Mouse (Mus musculus): ENCODE results near the gene Cpa2.

Gene Cpa2
- long read RNA-seq, experiment 1, partial matches to known transcripts, result 1 of 1 reads
- long read RNA-seq, experiment 1, other reads (novel, unspliced or antisense), result 0 of 1 reads
- long read RNA-seq, experiment 2, partial matches to known transcripts, result 0 of 2 reads
- long read RNA-seq, experiment 2, other reads (novel, unspliced or antisense), result 2 of 2 reads

GRCm38 (mm10) chr6:30541009-30541799, at the start of gene Cpa2:
Cpa2 (plus strand) TSS chr6:30541582.
- intact Hi-C loops (cut with DNase I), result no loop called here

GRCm38 (mm10) chr6:30499049-30499448, 42.3 kb upstream of the Cpa2 start:
- intact Hi-C loops (cut with DNase I), result no loop called here

GRCm38 (mm10) chr6:30508824-30509223, 32.6 kb upstream of the Cpa2 start:
- intact Hi-C loops (cut with DNase I), result no loop called here

GRCm38 (mm10) chr6:30509265-30510239, 31.8 kb upstream of the Cpa2 start, which contains the start of the genes Tmem209 and Ssmem1:
Tmem209 (minus strand) TSS chr6:30509783.
Ssmem1 (plus strand) TSS chr6:30509849.
- intact Hi-C loops (cut with DNase I), result no loop called here

- intact Hi-C loops (cut with DNase I), result no loop called here
Observed at GRCm38 (mm10) chr6:30510291-30510690, 31.1 kb upstream of the Cpa2 start.

- intact Hi-C loops (cut with DNase I), result no loop called here
Observed at GRCm38 (mm10) chr6:30514242-30514641, 27.1 kb upstream of the Cpa2 start.

- intact Hi-C loops (cut with DNase I), result no loop called here
Observed at GRCm38 (mm10) chr6:30520400-30520799, 21.0 kb upstream of the Cpa2 start.

- intact Hi-C loops (cut with DNase I), result no loop called here
Observed at GRCm38 (mm10) chr6:30525456-30526332, 15.7 kb upstream of the Cpa2 start.

- intact Hi-C loops (cut with DNase I), result no loop called here
Observed at GRCm38 (mm10) chr6:30526586-30527515, 14.5 kb upstream of the Cpa2 start.

- intact Hi-C loops (cut with DNase I), result no loop called here
Observed at GRCm38 (mm10) chr6:30528800-30529199, 12.6 kb upstream of the Cpa2 start.

GRCm38 (mm10) chr6:30535340-30535739, 6.0 kb upstream of the Cpa2 start:
- intact Hi-C loops (cut with DNase I), result loop anchor here (5.0 kb wide), 2 partner anchors 192 to 447 kb away; no protein-coding TSS in a partner anchor

- intact Hi-C loops (cut with DNase I), result loop anchor here (5.0 kb wide), 2 partner anchors 189 to 444 kb away; no protein-coding TSS in a partner anchor
Observed at GRCm38 (mm10) chr6:30538240-30538639, 3.1 kb upstream of the Cpa2 start.

GRCm38 (mm10) chr6:30538800-30539199, 2.6 kb upstream of the Cpa2 start:
- intact Hi-C loops (cut with DNase I), result loop anchor here (5.0 kb wide), 2 partner anchors 189 to 444 kb away; no protein-coding TSS in a partner anchor

GRCm38 (mm10) chr6:30542277-30542676, 895 bp downstream of the Cpa2 start:
- intact Hi-C loops (cut with DNase I), result no loop called here

GRCm38 (mm10) chr6:30543077-30543476, 1.7 kb downstream of the Cpa2 start:
- intact Hi-C loops (cut with DNase I), result no loop called here

GRCm38 (mm10) chr6:30543851-30544250, 2.5 kb downstream of the Cpa2 start:
- intact Hi-C loops (cut with DNase I), result no loop called here

GRCm38 (mm10) chr6:30545689-30546088, 4.3 kb downstream of the Cpa2 start:
- intact Hi-C loops (cut with DNase I), result no loop called here

GRCm38 (mm10) chr6:30546571-30547273, 5.3 kb downstream of the Cpa2 start:
- intact Hi-C loops (cut with DNase I), result no loop called here

- intact Hi-C loops (cut with DNase I), result no loop called here
Observed at GRCm38 (mm10) chr6:30547274-30547645, 5.9 kb downstream of the Cpa2 start.

All from adrenal gland (tissue).